Mouse (Mus musculus) erythroid progenitor cell, adult 5-6 weeks (primary cell): ENCODE measurements around the gene St3gal3. TPM values are rescaled to one million over a fixed set of nuclear protein-coding genes. Genes with fewer than 3 reads are reported as not detected.
A peak's percentile ranks its signal among the peaks of the same experiment; 100 is the strongest.

Experiments
- ATAC-seq: replicated peaks from 2 replicates; pipeline ENCODE4 v1.8.0; 2016; ENCODE audit warnings: moderate number of reproducible peaks, mild to moderate bottlenecking, moderate TSS enrichment, inconsistent platforms; ENCODE audit not compliant: poor library complexity, low FRiP score, severe bottlenecking
- total RNA-seq, 2 experiments: library from RNA; stranded (forward) in 1 of 2; stranded (reverse) in 1 of 2; fragments of 150-400 nt in 1 of 2; fragments of 186-747, 209-891 nt in 1 of 2; gene quantifications; 2 replicates each; pipeline versions ENCODE4 v1.2.3 to v1.2.4; 2015 to 2017; ENCODE audit warnings: low replicate concordance in 2 of 2

Gene St3gal3
- total RNA-seq, 2 experiments from 2014 or later = 5.4 to 7.3 TPM

DNA sequence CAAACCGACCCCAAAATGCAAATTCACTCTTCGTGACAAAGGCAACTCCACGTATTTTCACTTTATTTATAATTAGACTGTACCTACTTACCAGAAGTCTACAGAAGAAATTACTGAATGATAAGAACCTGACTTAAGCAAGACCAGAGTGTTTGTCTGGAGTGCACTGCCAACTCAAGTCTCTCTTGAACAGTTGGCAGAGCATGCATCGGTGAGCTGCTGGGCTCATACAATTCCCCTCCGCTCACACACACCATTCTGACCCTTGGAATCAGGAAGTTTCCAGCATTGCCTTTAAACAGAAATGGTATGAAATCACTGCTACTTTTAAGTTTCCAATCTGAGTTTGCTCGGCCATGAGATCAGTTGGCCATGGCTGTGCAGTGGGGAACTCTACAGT, 36.1 kb downstream of the St3gal3 start:
- no peak for ATAC-seq

DNA sequence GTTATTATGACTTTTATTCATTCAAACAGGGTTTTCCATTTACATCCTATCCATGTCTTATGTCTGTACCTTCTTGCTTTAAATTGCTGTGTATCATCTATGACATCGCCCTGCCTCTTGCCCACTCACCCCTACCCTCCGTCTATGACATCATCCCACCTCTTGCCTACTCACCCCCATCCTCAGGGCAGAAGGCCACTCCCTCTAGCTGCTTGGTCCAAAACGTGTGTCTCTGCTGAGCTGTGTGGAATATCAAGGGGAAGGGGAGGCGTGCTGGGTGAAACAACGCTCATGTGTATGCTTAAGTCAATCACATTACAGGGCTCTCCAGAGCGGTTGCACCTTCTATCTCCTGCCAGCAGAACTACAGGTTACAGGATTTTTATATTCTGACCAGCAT, 38.6 kb downstream of the St3gal3 start:
- ATAC-seq = no peak

DNA sequence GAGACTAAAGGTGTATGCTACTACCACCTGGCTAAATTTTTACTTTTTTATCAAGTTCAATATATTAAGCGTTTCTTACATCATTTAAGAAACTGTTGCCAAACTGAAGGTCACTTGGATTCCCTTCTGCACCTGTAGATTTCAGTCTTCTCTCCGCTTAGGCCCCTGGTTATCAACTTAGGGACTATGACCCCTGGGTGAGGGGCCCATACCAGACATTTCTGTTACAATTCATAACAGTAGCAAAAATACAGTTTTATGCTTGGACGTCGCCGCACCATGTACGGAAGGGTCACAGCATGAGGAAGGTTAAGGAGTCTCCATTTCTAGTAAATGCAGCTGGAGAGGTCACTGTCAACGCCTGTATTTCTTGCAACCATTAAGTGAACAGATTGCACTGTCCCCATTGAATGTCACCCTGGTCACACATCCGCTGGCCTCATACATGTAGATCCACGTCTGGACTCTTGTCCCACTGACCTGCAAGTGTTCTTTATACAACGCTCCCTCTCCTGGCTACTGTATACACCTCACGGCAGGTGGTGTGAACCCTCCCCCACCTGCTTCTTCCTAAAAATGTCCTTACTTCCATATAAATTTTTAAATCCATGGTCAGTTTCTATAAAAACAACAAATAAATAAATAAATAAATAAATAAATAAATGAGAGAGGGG, 41.8 kb downstream of the St3gal3 start:
- ATAC-seq = no peak

DNA sequence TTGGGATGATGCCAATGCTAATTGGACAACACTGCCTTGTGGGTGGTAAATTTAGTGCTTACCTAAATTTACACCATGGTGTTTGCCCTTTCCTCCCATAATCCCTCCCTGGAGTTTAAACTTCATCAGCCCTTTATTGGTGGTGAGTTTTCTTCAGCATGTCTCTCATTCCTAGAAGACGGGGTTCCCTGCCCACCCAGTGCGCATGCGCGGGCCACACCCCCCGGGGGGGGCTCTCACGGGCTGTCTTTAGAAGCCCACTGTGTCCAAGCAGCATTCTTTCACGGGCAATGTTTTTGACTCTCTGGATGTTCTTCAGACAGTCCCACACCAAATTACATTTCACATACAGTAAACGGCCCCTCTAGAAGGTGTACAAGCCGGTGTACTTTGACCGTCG, 44.3 kb downstream of the St3gal3 start:
- no peak for ATAC-seq

DNA sequence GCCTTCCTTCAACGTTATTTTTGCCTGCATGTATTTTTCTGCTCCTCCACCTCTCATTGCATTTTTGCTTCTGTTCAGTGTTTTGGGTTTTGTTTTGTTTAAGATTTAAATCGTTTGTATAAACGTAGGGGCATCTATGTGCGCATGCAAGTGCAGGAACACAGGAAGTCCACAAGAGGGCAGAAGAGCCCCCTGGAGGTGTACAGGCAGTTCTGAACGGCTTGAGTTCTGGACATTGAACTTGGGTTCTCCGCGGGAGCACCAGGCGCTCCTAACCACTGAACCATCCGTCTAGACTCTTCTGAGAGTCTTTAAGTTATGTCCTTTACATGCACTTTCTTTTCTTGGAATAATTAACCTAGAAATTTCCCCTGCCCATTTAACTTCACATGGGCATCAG, 44.8 kb downstream of the St3gal3 start:
- ATAC-seq = peak; percentile 84

DNA sequence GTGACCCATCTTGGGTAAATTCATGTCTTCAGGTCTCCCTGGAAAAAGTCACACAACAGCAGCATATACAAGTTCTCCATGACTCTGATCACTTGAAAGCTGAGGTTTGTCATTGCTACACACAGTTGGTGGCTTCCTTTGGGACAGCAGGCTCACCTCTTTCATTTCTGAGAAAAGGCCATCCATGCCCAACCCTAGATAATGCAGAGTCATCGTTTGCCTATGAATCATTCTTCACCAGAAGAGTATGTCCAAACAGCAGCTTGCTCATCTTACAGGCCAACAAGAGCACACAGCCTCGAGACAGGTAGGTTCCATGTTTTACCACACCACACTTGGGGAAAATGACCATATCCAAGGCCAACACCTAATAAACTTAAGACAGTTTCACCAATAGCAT, 45.9 kb downstream of the St3gal3 start:
- ATAC-seq = 0 out of 2 replicates have a peak, but pooled peaks have one; percentile 37

DNA sequence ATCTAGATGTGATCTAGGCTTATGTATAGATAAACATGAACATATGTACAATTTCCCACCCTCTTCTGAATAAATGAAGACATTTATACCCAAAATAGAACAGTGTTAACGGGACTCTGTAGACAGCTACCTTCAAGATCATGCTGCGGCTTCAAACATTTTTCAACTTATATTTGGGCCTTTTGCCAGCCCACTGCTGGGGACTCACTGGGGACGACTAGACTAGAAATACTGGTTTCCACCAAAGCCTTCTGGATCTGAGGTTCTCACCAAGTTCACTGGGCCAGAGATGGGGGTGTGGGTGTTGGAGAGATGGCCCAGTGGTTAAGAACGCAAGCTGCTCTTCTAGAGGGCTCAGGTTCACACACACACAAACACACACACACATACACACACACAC, 49.7 kb downstream of the St3gal3 start:
- no peak for ATAC-seq

DNA sequence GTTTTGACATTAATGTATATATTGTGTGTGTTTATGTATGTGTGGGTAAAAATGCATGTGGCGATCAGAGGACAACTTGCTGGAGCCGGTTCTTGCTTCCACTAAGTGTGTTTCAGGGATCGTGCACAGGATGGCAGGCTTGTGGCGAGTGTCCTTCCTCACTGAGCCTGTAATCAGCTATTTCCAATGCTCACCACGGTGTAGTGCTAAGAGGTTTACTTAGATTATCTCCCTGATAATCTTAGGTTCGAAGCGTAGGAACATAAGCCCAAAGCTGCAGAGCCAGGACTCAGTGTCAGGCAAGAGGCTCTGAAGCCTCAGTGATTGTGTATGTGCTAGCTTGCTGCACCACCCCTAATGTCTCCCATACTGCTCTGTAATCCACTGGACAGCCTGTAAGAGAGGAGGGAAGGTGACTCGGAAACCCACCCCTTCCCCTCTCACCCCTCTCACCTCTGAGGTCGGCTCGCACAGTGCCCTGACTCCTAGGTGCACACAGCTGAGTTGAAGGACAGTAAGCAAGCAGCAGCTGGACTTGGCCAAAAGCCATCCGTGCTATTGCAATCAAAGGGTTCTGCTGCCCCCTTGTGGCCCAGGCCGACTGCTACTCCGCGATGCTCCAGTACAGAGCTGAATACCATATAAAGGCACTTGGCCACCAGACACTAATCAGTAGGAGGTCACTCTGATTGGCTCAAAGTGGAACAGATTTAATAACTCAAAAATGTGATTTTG, 51.3 kb downstream of the St3gal3 start:
- ATAC-seq = peak; percentile 72

DNA sequence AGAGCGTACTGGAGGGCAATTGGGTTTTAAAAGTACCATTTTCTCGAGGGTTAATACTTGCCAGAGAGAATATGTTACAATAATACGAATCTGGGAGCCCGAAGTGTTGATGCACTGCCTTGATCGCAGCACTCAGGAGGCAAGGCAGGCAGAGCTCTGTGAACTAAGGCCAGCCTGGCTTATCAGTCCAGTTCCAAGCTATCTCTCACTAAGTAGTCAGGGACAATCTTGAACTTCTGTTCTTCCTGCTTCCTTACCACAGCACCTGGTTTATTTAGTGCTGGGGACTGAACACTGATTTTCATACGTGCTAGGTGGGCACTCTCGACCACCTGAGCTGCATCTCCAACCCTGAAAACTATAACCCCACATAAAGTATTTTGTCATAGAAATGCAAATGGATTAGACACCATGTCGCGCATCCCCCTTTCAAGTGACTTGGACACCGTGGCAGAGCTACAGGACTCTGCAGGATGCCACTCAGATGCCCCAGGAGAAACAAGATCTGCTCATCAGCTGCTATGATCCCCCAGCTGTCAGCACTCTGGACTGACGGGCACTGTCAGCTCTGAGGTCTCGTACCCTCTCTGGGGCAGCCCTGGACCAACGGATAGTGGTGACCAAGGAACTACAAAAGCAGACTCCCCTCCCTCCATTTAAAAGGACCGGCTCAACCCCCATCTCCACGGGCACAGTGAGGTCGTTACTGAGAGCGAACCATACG, 52.9 kb downstream of the St3gal3 start:
- no peak for ATAC-seq

DNA sequence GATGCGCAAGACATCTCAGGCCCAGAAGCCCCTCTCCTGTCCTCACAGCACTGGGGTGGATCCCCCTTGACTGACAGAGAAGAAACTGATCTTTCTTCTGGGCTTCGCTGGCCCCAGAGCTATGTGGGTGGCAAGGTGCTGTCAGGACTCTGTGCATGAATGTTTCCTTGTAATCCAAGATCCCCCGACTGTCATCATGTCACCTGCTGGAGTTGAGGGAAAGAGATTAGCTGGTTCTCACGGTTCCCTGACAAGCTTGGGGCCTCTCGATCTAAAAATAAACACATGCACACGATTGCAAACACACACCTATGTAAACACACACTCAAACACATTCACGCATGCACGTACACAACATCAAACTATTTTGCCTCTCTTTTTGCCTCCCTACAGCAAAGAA, 54.2 kb downstream of the St3gal3 start:
- ATAC-seq = no peak

DNA sequence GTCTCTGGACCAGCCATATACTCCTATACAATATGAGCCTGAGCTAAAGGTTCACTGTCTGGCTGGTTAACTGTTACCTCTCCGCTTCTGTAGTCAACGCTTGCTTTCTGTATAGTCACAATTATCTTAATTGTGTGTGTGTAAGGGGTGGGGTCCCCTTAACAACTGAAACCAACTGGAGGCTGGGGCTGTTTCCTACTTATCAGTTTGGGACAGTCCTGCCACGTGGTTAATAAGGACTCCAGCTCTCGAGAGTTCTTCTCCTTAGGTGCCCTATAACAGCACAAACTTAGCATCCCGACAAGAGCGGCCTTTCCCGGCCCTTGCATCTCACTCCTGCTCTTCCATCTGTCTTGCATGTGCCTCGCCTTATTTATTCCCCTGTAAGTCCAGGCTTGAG, 55.5 kb downstream of the St3gal3 start:
- ATAC-seq = peak; percentile 83

DNA sequence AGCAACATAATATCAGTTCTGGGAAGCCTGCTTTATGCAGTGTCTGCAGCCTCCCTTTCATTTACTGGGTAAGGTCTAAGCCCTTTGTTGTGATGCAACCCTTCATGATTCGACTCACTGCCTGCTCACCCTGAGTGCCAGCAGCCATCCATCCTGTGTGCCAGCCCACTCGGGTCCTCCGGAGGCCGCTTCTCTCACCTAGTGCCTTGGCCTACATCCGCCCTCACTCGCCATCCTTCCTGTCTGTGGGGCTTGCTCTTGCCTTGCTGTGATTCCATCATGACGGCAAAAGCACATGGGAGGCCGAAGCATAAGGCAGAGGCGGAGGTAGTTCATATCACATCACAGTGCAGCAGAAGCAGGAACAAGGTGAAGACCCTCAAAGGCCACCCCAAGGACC, 56.1 kb downstream of the St3gal3 start:
- peak; percentile 21 for ATAC-seq

DNA sequence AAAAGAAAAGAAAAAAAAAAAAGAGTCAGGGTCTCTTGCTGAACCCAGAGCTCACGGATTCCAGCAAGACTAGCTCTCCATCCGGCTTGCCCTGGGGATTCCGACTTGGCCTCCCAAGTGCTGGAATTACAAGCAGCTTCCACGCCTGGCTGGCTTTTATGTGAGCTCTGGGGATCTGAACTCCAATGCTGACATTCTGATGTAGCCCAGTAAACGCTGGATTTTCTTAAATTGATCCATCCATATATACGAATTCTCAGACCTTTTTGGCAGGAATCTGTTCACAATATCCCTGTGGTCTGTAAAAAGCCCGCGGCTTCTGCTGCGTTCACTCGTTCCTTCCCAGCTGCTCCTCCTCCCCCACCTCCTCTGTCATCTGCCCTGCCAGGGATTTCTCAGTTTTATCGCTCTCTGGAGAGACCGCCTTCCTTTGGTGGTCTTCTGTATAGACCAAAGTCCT, 57.4 kb downstream of the St3gal3 start:
- no peak for ATAC-seq

DNA sequence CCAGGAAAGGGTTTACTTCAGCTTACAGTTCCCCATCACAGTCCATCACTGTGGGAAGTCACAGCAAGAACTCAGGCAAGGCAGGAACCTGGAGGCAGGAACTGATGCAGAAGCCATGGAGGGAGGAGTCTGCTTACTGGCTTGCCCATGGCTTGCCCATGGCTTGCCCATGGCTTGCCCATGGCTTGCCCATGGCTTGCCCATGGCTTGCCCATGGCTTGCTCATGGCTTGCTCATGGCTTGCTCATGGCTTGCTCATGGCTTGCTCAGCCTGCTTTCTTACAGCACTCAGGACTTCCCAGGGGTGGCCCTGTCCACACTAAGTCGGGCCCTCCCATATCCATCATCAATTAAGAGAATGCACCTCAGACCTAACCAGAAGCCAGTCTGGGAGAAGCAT, 58.1 kb downstream of the St3gal3 start:
- no peak for ATAC-seq

DNA sequence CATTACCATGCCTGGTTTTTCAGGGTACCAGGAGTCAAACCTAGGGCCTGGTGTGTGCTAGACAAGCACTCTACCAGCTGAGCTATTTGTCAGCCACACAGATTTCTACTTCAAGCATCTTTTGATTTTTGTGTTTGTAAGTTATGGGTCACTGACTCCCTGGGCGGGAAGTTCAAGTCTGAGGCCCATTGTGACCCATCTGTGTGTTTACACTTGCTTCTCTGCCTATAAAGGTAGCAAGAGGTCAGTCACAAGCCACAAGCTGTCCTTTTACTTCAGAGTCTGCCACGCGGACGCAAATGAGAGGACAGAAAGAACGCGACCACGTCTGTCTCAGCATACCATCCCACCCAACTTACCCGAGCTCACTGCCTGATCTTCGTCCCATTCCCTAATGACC, 59.4 kb downstream of the St3gal3 start:
- no peak for ATAC-seq

DNA sequence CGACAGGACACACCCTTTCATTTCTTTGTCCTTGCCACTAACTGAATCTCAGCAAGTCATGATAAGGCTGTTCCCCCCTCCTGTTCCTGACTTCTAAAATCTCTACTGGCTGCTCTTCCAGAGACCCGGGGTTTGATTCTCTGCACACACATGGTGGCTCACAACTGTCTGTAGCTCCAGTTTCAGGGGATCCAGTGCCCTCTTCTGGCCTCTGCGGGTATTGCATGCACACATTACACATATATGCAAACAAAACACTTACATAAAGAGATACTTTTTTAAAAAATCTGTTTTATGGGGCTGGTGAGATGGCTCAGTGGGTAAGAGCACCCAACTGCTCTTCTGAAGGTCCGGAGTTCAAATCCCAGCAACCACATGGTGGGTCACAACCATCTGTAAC, 60.5 kb downstream of the St3gal3 start:
- no peak for ATAC-seq

DNA sequence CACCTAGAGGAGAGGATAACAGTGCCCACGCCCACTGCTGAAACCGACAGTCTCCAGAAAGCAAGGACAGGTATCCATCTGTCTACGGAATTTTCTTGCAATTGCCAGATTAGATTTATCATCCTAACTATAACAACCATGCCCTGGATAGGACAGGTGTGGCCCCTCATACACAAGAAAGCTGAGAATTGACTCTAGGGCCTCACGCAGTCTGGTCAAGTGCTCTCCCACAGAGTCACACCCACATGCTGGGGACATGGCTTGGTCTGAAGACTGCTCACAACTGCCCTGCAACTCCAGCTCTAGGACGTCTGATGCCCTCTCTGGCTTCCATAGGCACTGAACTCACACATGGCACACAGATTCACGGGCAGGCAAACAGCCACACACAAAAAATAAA, 61.6 kb downstream of the St3gal3 start:
- ATAC-seq = no peak

DNA sequence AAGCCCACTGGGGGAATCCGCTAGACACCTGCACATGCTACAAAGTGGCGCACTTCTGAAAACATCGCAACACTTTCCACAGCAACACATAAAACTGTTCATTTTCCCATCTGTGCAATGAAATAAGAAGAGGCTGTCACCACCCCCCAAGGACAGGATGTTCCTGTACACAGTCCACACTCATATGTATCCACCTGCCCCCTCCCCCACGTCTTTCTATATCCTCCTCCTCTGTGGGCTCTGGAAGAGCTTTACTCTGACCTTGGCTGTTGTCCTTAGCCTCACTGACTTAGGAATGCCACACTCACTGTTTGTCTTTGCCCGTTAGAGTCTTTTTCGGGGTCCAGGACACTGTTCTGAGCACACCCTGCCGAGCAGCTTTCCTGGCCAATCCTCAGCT, 62.8 kb downstream of the St3gal3 start:
- no peak for ATAC-seq

DNA sequence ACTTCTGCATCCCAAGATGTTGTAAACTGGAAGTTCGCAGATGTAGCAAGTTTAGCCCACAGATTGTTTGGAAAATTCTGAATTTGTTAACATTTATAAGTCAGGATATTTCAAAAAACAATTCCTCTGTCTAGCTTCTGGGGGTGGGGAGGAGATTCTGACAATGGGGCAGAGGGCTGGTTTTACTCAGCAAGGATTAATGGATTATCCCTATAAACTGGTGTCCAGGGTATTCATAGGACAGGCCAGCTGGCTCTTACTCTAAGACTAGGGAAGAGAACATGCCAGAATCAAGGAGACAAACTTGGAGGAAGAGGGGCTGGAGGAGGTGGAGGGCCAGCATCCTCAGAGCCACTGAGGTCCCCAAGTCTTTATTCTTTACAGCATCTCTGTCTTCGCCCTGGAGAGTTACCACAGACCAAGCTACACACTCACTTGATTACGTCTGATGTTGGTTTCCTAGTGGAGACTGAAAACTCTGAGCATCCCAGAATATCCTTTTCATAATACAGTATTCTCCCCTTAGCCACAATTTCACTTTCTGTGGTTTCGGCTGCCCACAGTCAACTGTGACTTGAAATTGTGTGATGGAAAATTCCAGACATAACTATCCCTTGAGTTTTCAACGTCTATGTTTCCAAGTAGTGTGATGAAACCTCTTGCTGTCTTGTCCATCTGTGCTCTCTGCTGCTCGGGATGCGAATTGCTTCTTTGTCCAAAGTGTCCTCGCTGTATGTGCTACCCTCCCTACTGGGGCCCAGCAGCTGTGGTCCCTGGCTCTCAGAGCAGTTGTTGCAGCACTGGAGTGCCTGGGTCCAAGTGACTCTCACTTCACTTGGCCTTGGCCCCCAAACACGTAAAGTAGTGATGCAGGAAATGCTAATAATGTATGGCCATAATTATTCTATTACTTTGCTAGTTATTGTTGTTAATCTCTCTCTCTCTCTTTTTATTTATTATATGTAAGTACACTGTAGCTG, 64.2 kb downstream of the St3gal3 start:
- no peak for ATAC-seq
